Mouse (Mus musculus) thymus, postnatal 0 days (tissue): ENCODE measurements around the gene Olfr465-ps1. TPM values are rescaled to one million over a fixed set of nuclear protein-coding genes. Genes with fewer than 3 reads are reported as not detected.

Experiments used
- DNase-seq: peaks from one replicate; pipeline ENCODE4 v3.0.0-alpha.2; 2015; ENCODE audit warnings: low spot score
- polyA plus RNA-seq: library from polyadenylated mRNA; unstranded; fragments of >200 nt; fragmentation: Nextera tagmentation; extraction: Ambion mirVana; gene quantifications from 2 replicates; pipeline ENCODE4 v1.2.1, GENCODE M21; 2015

Gene Olfr465-ps1
- polyA plus RNA-seq = not detected in 2 replicates

DNA sequence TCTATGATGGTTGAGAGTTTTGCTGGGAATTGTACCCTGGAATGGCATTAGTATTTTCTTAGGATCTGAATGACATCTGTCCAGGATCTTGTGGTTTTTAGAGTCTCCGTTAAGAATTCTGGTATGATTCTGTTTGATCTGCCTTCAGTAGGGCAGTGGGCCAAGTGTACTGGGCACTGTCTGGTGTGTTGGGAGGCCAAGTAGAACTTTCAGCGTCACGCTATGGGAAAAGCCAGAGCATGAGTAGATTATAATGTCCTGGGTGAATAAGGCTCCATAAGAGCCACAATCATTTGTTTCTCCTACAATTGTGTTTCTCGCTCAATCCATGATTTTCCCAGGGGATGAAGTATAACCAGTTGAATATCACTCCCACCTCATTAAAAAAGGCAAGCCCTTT lies at the start of gene Olfr465-ps1:
TSS of gene Olfr465-ps1 (plus strand) at position 301 of the 400 bp plus-strand sequence.
- no peak for DNase-seq

DNA sequence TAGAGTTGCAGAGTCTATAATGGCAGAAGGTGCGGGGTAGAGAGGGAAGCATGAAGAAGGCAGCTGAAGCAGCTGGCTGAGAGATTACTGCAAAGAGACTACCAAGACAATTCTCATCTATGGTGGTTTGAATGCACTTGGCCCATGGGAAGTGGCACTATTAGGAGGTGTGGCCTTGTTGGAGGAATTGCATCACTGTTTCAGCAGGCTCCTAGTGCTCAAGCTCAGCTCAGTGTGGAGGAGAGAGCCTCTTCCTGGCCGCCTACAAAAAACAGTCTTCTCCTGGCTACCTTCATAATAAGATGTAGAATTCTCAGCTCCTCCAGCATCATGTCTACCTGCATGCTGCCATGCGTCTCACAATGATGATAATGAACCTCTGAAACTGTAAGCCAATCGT lies 42.0 kb upstream of the Olfr465-ps1 start:
- DNase-seq = no peak

DNA sequence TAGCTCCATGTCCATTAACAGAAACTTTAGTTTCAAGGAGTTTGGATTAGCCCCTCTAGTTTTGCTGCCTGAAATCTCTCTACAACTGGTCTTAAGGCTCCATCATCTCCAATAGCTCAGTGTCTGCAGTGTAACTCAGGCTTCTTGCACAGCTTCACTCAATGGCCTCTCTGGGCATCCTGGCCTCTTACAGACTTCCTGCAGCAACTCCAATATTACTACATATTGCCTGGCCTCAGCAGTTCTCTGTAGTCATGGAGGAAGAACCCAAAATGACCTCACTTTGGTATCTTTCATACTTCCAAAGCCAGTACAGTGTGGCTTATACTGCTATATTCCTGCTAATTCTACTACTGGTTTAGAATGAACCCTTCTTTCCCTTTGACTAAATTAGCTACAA lies 40.9 kb upstream of the Olfr465-ps1 start:
- no peak for DNase-seq

DNA sequence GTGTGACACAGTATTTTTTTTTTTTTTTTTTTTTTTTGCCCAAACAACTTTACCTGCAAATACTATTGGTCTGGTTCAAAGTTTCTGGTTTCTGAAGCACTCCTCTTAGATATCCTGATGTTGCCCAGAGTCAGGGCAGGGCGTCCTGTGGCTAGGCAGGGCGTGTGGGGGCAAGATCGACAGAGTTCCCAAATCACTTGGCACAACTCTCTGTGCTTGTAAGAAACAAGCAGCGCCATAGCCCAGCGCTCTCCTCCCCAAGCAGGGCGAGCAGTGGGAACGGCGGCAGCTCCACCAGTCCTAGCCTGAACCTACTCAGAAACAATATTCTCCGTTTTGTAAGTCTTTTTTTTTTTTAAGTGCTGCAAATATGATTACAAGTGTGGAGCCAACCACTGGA lies 37.2 kb upstream of the Olfr465-ps1 start:
- DNase-seq = no peak

DNA sequence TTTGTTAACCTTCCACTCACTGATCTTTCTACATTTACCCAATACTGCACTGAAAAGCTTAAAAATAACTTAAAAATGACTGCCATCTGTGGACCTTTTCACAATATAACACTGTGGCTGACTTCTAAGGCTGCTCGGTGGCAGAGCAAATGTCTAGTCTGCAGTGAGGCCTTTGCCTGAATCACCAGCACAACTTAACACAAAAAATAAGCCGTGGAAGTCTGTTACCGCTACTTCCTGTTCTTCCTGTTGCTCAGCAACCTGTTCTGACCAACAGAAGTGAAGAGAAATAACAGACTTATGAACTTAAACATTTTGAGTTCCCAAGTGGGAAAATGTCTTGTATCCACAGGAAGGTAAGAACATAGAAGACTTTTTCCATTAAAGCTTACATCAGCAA lies 36.7 kb upstream of the Olfr465-ps1 start:
- DNase-seq = no peak

DNA sequence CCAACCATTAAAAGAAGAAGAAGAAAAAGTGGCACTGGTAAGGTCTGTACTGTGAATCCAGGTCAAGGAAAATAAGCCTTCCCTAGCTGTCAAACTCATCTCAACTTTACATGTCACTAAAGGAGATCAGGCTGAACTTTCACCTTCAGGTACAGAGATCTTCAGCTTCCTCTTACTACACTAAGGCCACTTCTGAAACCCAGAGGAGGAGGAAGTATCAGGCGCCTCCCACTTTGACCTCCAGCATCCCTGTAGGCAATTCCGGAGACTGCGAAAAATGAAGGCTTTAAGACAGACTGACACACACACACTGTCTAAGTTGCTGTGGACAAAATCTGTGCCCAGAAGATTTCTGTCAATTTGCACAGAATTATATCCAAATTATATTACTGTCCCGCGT lies 25.9 kb upstream of the Olfr465-ps1 start:
- peak; percentile 18 for DNase-seq

DNA sequence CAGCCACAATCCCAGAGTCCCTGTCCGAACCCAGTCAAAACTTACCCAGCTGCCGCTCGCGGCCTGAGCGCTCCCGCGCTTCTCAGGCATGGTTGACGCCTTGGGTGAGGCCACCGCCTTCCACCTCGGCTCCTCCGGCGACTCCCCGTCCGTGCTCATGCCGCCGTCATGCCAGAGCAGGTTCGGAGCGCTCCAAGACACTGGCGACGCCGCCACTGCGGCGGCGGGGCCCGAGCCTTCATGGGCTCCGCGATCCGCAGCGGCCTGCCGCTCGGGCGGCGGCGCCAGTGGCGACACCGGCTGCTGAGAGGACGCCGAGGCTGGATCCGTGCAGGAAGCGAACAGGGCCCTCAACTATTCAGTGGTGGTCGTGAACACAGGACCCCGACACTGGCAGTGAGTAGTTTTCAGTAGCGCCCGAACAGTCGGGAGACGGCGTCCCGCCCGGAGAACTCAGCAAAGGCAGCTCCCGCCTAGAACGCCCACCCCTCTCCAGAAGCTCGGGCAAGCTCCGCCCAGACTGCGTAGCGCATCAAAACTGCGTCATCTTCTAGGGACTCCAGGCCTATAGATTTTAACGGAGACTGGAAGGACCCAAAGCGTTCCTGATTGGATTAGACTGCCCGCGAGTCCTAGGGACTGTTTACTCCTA lies 25.3 kb upstream of the Olfr465-ps1 start, which contains the start of gene Mfsd14b:
TSS of gene Mfsd14b (minus strand) at position 517 of the 652 bp plus-strand sequence.
- peak; percentile 89 for DNase-seq

DNA sequence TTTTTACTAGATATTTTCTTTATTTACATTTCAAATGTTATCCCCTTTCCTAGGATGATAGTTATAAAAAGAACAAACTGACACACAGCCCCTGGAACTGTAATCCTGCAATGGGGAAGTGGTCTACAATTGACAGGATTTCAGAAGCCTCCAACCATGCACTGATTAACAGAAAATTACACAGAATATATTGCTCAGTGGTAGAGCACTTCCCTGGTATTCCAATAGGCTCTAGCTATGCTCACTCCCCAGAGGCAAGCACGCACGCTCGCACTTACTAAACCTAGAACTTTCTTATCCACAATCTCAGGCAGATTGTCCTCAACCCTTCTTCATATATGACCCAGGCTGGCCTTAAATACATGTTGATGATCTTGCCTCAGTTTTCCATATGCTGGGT lies 24.6 kb upstream of the Olfr465-ps1 start:
- no peak for DNase-seq

DNA sequence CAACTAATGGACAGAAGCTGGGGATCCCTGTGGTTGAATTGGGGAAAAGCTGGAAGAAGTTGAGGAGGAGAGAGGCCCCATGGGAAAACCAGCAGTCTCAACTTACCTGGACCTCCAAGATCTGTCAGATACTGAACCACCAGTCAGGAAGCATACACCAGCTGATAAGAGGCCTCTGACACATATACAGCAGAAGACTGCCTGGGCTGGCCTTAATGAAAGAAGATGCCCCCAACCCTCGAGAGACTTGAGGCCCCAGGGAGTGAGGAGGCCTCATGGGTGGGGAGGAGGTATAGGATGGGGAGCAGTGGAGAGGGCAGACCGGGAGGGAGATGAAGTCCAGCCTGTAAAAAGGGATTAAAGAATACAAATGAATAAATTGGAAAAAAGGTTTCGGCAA lies 16.9 kb upstream of the Olfr465-ps1 start:
- DNase-seq = no peak

DNA sequence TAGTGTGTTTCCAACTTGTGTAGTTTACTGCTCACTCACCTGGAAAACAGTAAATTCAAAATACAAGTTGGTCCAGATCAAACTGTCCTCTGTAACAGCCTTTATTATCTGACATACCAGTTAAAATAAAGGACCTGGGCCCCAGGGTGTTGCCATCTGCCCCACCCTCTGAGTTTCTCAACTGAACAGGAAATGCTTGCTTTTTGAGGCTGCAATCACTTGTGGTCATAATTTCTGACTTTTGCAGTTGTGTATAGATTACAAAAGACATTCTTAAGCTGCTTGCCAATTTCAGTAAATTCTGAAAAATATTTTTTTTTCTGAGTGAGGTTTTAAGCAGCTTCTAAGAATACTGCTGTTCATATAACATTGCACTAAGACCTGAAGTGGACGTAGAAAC lies 15.8 kb upstream of the Olfr465-ps1 start:
- no peak for DNase-seq

DNA sequence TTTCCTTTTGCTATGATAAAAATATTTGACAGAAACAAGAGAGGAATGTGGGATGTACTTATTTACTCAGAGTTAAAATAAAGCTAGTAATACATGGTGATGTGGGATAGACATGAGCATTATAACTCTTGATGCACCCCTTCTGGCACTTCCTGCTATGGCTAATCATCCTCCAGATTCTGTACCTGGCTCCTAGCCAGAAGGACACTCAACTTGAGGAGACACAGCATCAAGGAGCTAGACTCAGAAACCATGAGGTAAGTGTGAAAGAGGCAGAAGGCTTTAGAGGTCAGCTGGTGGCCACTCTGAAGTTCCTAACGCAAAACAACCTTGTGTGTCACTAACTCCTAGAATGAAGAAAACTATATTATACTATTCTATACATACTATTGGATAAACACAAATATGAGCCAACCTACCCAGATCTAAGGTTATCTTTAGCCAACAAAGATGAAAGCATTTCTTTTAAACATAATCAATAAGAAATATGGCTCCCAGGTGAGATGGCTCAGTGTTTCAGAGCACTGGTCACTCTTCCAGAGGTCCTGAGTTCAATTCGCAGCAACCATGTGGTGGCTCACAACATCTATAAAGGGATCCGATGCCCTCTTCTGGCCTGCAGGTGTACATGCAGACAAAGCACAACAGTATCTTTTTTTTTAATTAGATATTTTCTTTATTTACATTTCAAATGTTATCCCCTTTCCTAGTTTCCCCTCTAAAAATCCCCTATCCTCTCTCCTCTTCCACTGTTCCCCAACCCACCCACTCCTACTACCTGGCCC lies 10.6 kb upstream of the Olfr465-ps1 start:
- no peak for DNase-seq

DNA sequence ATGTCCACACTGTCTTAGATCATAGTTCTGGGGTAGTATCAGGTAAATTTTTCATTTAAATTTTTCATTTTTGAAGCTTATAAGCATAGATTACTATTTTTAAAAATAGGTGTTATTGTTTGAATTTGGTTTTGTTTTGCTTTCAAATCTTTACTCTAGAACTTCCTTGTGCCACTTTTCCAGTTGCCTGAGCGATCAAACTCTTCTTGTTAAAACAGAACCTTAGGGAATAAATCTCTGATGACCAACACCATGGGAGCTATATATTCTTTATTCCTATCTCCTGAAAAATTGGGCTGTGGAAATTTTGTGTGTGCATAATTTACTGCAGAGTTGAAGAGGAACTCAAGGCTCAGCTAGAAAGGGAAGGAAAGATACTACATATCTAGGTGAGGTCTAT lies 12.1 kb downstream of the Olfr465-ps1 start, which contains the start of gene Olfr466:
TSS of gene Olfr466 (plus strand) at position 301 of the 400 bp plus-strand sequence.
- DNase-seq = no peak

DNA sequence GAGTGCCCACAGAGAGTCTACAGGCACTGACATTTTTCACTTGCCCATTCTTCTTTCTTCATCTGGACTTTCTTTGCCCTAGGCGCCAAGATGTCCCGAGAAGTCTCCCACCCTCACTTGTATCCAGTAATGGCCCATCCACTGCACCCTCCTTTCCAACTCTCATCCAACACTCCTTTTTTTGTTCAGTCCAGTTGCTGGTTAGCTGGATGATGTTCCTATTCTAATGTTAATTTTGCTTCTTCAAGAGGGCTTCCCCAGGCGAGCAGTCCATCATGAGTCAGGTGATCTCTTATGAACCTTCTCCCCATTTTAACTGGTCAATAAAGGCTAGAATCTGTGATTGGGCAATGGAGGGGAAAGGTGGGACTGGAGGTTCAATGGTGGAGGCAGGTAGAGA lies 36.2 kb downstream of the Olfr465-ps1 start:
- no peak for DNase-seq

DNA sequence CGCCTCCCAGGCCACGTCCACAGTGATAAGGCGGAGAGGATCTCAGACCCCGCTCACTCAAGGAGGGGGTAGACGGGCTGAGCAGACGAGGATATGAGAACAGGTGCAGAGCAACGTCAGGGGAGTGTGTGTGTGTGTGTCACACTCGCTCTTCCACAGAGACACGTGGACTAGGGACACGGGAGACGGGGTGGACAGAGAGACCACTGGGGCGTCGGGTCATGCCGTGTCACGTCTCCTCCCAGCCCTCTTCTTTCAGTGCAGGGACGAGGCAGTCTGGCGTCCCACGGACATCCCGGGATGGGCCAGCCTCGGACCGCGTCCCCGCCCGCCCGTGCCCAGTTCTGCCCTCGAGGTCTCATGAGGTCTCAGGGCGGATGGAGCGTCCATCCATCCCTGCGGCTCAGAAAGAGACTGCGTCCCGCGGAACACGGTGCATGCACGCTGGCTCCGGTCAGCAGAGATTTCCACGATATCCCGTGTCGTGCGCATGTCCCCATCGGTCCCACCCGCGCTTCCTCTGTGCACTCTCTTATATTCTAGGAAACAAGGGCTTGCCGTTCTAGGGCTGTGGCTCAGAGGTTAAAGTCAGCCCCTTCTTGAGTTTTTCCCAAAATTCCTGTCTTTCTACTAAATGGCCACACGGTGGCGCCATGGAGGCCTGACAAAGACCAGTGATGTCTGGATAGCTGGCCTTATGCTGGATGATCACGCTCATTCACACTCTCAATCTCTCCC lies 38.0 kb downstream of the Olfr465-ps1 start:
- peak; percentile 61 for DNase-seq

DNA sequence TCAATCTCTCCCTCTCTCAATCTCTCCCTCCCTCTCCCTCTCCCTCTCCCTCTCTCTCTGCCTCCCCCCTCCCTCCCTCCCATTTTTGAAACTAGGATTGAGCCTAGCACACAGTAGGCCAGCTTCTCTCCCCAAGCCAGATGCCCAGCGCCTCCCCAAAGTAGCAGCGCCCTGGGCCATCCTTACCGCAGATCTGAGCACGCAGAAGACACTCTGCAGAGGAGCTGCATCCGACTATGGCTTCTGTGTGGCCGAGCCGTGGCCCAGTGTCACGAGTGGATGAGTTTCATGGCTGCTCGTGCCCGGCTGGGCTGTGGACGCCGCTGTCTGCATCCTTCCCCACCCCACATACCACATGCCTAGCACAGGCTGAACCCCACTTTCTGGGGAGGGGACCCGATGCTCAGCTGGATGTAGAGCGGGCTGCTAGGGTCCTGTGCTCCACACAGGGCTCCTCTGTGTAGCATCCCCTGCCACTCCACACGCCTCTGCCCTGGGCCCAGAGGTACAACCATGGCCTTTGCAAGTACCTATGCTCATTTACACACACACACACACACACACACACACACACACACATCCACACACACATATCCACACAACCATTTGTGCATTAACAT lies 38.7 kb downstream of the Olfr465-ps1 start:
- DNase-seq = no peak

Other genes with a start within 250 kb of the Olfr465-ps1 start
- 0.03 and 0.05 TPM in 2 replicates for gene Cntnap3, start 234.1 kb upstream of the Olfr465-ps1 start, polyA plus RNA-seq
- not detected in 2 replicates for gene Spata31, start 220.7 kb upstream of the Olfr465-ps1 start, polyA plus RNA-seq
- not detected in 2 replicates for gene Spata31d1c, start 105.0 kb upstream of the Olfr465-ps1 start, polyA plus RNA-seq
- gene Prss47, start 85.3 kb upstream of the Olfr465-ps1 start, polyA plus RNA-seq = not detected in 2 replicates
- 43.7 and 44.3 TPM in 2 replicates for gene Mfsd14b, start 25.1 kb upstream of the Olfr465-ps1 start, polyA plus RNA-seq
- gene Olfr466, start 12.2 kb downstream of the Olfr465-ps1 start, polyA plus RNA-seq = not detected in 2 replicates
- gene Nlrp4f, start 67.9 kb downstream of the Olfr465-ps1 start, polyA plus RNA-seq = not detected in 2 replicates
- gene Gm10775, start 121.5 kb downstream of the Olfr465-ps1 start, polyA plus RNA-seq = not detected in 2 replicates
- 12.5 and 15.3 TPM in 2 replicates for gene Zfp369, start 140.7 kb downstream of the Olfr465-ps1 start, polyA plus RNA-seq